Mouse (Mus musculus) C2C12 (cell line): ENCODE measurements around the gene Gm10645.

Experiments used
- CEBPB ChIP-seq: IDR thresholded peaks from one replicate; pipeline ENCODE4 v1.6.1; 2011; ENCODE audit warnings: low read depth, mild to moderate bottlenecking, control low read depth, moderate library complexity
- CTCF ChIP-seq: IDR thresholded peaks from one replicate; pipeline ENCODE4 v1.5.1; 2011; ENCODE audit not compliant: control insufficient read depth, insufficient read depth, insufficient read length
- FOSL1 ChIP-seq: IDR thresholded peaks from one replicate; pipeline ENCODE4 v1.8.0; 2011; ENCODE audit warnings: mild to moderate bottlenecking, low read length; ENCODE audit not compliant: poor library complexity, insufficient read depth, severe bottlenecking
- MAX ChIP-seq: IDR thresholded peaks from one replicate; pipeline ENCODE4 v1.6.1; 2011; ENCODE audit warnings: mild to moderate bottlenecking, control low read depth
- MYOD1 ChIP-seq: IDR thresholded peaks from one replicate; pipeline ENCODE4 v1.6.1; 2011; ENCODE audit warnings: low read depth; ENCODE audit not compliant: control insufficient read depth, insufficient read length
- MYOG ChIP-seq: IDR thresholded peaks from one replicate; pipeline ENCODE4 v1.6.1; 2011; ENCODE audit not compliant: control insufficient read depth, insufficient read length; ENCODE audit errors: extremely low read depth
- USF1 ChIP-seq: IDR thresholded peaks from one replicate; pipeline ENCODE4 v1.6.1; 2011; ENCODE audit warnings: low read depth, mild to moderate bottlenecking, control low read depth, moderate library complexity

- TF ChIP-seq CTCF: no peak
- no peak for TF ChIP-seq USF1
- TF ChIP-seq CEBPB: no peak
- TF ChIP-seq MAX: no peak
- TF ChIP-seq MYOG: no peak
- TF ChIP-seq MYOD1: no peak
- no peak for TF ChIP-seq FOSL1
These were observed 2.0 kb upstream of the Gm10645 start for GRCm38 (mm10) chr8:83167932-83168331.
